Mouse (Mus musculus): ENCODE measurements around the gene Dhx57. TPM values are rescaled to one million over a fixed set of nuclear protein-coding genes. Genes with fewer than 3 reads are reported as not detected.

The Dhx57 gene
- polyA plus RNA-seq, 1 experiment: 5.0 TPM

DNA sequence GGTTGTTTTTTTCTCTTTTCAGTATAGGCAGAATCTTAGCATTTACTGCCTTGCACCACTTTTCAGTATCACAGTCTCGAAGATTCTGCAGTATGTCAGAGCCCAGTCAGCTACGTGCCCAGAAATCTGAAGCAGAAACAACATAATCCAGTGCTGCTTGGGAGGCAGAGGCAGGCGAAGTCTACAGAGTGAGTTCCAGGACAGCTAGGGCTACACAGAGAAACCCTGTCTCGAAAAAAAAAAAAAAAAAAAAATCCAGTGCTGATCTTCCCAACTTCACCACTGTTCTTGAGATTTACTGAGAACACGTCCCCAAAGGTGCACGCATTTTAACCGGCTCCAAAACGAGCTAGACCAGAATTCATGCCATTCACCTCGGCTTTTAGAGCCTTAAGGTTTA, 66.4 kb downstream of the Dhx57 start:
- no peak for TF ChIP-seq GATA1 (IDR thresholded peaks at IDR 0.05; ENCODE audit: low read length)

DNA sequence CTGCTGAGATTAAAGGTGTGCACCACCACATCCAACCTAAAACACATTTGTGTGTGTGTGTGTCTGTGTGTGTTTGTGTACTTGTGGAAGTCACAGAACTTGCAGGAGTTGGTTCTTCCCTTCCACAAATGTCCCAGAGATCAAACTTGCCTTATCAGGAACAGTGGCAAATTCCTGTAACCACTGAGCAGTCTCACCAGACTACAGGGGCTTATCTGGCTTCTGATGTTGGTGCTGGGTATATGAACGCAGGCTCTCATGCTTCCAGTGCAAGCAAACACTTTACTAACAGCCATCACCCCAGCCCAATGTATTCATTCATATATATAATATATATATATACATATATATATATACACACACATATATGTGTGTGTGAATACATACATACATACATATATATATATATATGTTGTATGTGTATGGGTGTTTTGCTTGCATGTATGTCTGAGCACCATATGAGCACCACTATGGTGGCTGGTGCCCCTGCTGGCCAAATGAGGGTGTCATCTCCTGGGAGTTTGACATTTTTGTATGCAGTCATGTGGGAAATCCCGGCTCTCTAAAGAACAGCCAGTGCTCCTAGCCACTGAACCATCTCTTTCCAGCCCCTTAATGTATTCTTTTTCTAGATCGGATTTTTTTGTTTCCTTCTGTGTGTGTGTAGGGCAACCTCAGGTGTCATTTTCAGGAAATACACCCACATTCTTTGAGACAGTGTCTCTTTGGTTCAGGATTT, 68.2 kb downstream of the Dhx57 start:
- TF ChIP-seq GATA1 (IDR thresholded peaks at IDR 0.05; ENCODE audit: low read length): no peak

DNA sequence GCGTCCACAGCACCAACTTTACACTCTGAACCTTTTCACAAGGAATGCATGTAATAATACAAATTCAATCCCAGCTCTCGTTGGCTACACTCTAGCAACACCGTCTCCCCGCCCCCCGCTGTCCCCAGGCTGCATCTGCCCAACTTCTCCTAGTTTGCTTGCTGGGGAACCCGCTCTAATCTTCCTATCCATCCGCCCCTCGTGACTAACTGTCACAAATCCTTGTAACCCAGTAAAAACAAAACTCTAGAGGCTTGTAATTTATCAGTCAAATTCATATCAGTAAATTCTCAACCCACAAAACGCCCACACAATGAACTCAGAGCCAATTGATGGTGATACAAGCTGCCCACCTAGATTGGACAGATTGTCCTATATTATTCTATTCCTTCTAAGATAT, 69.1 kb downstream of the Dhx57 start:
- no peak for TF ChIP-seq GATA1 (IDR thresholded peaks at IDR 0.05; ENCODE audit: low read length)

DNA sequence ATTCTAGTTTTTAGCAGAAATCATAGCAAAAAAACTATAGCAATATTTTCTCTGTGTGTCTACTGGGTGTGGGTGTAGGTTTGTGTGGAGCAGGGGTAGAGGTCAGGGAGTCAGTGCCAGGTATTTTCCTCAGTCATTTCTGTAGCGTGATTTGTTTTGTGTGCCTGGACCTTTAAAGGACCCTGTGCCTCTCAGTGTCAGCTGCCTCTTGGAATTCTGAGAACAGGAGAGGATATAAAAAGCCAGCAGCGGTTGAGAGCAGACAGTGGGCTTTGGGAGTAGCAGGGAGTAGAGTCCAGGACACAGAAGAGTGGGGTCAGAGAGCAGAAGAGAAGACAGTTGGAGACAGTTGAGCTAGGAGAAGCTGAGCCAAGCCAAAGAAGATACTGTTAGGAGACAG, 70.1 kb downstream of the Dhx57 start:
- no peak for TF ChIP-seq GATA1 (IDR thresholded peaks at IDR 0.05; ENCODE audit: low read length)

DNA sequence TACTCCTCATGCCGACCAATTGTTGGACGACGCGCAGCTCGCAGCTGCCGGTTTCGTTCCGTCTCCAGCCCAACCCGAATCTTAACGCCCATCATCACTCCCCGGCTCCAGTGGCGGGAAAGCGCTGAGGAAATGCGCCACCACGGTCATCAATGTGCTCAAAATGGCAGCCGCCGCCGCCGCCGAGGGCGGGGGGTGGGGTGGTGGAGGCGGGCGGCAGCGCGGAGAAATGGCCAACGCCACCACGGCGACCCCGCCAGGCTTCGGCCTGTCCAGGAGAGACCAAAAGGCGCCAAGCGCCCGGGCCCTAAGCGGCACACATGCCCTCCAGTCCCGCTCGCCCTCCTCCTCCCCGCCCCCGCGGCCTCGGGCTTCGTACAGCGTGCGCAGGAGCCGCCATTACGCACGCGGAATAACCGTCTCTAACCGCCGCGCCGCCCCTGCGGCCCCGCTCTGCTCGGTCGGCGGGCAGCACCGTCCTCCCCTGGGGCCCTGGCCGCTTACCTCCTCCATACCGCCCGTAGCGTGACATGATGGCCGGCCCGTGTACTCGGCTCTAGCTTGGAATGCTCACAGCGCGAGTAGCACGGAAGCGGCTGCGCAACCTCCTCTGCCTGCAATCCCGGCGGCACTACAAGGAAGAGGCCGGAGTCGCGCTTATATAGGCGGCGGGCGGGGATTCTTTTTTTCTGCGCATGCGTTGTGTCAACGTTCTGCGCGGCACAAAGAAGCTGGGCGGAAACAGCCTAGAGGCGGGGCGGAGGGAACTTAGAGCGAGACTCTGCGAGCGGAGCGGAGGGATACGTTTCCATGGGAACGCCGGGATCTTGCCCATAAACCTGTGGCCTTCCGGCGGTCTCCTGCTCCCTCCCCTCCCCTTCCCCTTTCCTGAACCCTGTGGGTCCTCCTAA, 83.3 kb downstream of the Dhx57 start, which contains the start of the genes Srsf7 and Ttc39d:
Srsf7 (minus strand) TSS at position 637 of the 911 bp plus-strand sequence.
Ttc39d (plus strand) TSS at position 790 of the 911 bp plus-strand sequence.
- TF ChIP-seq GATA1 (IDR thresholded peaks at IDR 0.05; ENCODE audit: low read length): no peak

DNA sequence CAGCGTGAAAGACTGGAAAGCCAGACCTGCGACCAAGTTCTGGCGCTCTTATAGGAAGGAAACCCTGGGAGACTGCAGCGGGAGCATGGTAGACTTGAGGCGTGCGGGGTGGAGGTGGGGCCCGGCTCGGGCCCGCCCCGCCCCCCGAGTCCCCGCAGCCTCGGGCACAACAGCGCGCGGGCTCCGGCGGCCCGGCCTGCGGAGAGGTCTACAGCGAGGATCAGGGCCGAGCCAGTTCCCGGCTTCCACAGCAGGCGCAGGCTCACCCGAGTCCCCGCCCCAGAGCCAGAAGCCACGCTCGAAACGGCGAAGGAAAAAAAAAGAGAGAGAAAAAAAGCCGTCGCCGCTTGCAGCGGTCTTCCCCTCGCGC, 84.0 kb downstream of the Dhx57 start:
- no peak for TF ChIP-seq GATA1 (IDR thresholded peaks at IDR 0.05; ENCODE audit: low read length)

DNA sequence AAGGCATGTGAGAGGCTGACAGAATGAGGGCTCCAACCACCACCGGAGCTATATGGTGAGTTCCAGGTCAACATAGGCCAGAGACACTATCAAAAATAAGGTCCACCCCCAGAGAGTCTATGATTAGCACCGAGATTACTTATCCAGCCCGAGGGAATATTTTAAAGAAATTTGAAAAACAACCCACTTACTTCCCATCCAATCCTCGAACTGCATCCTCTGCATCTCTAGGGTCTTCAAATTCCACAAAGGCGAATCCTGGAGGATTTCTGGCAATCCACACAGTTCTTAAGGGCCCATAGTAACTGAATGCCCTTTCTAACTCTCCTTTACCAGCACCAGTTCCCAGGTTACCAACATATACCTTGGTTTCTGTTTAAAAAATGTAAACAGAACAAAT, 84.6 kb downstream of the Dhx57 start:
- no peak for TF ChIP-seq GATA1 (IDR thresholded peaks at IDR 0.05; ENCODE audit: low read length)

DNA sequence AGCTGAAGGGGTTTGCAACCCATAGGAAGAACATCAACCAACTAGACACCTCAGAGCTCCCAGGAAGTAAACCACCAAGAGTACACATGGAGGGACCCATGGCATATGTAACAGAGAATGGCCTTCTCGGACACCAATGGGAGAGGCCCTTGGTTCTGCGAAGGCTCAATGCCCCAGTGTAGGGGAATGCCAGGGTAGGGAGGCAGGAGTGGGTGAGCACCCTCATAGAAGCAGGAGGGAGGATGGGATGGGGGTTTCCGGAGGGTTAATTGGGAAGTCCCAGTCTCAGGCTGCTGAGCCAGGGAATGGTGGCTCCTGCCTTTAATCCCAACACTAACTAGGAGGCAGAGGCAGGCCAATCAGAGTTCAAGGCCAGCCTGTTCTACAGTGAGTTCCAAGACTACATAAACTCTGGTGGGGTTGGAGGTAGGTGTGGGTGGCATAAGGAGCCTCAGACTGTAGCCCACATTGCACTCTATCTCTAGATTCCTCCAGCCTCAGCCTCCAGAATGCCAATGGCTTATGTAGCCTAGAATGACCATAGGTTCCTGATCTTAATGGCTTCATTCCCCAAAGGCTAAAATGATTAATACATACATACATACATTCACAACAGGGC, 91.0 kb downstream of the Dhx57 start:
- TF ChIP-seq GATA1 (IDR thresholded peaks at IDR 0.05; ENCODE audit: low read length): no peak

DNA sequence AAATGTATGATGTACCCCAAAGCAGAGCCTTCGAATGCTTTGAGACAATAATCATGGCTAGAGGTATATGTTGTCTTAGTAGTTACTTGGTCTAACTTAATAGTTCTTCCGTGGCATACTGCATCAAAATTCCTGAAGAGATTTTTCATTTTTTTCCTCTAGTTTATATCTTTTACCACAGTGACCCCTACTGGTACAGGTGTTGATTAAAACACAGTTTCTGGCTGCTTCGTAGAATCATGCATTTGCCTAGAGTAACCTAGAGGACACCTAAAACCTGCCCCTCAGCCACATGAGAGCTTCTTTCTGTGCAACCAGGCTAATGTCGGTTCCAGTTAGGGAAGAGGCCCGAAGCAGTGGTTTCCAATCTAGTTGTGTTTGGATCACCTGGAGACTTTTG, 97.2 kb downstream of the Dhx57 start:
- TF ChIP-seq GATA1 (IDR thresholded peaks at IDR 0.05; ENCODE audit: low read length): no peak

Other genes starting within 250 kb of the Dhx57 start
- gene Hnrnpll, start 228.1 kb downstream of the Dhx57 start, polyA plus RNA-seq (2012): 64.9 and 90.9 TPM in 2 replicates
- not detected in 2 replicates for gene Galm, start 163.0 kb downstream of the Dhx57 start, polyA plus RNA-seq (2012)
- gene Srsf7, start 83.2 kb downstream of the Dhx57 start, polyA plus RNA-seq (2012): 28.3 and 144 TPM in 2 replicates
- gene Ttc39d, start 83.0 kb downstream of the Dhx57 start, polyA plus RNA-seq (2012): not detected in 2 replicates
- gene Gemin6, start 66.0 kb downstream of the Dhx57 start, polyA plus RNA-seq (2012): 0.53 and 0.84 TPM in 2 replicates
- 0.85 and 1.2 TPM in 2 replicates for gene Morn2, start 273 bp downstream of the Dhx57 start, polyA plus RNA-seq (2012)
- gene Arhgef33, start 16.9 kb upstream of the Dhx57 start, polyA plus RNA-seq (2012): not detected in 2 replicates
- gene Gm10190, start 83.1 kb upstream of the Dhx57 start, polyA plus RNA-seq (2012): not detected in 2 replicates
- gene Sos1, start 190.0 kb upstream of the Dhx57 start, polyA plus RNA-seq (2012): 3.3 and 3.8 TPM in 2 replicates